Mouse (Mus musculus) limb, embryonic 11.5 days (tissue): Measurements from ENCODE around the gene B2m. TPM values are rescaled to one million over a fixed set of nuclear protein-coding genes. Genes with fewer than 3 reads are reported as not detected.

Source experiments
- ATAC-seq: fragments of 200-750 bp; cut with Nextera tagmentation; 2 replicates; pipeline ENCODE4 v1.8.0; 2017; ENCODE audit warnings: low read depth; ENCODE audit not compliant: insufficient number of reproducible peaks, low FRiP score, low TSS enrichment
- DNase-seq: peaks from one replicate; pipeline ENCODE4 v3.0.0-alpha.2; 2015; ENCODE audit warnings: low spot score
- H3K27ac ChIP-seq: fragments of 300-500 bp; sonication (generic); replicated peaks from 2 replicates; pipeline ENCODE4 v1.5.1; 2014; ENCODE audit warnings: low read depth, mild to moderate bottlenecking, low read length
- H3K27me3 ChIP-seq: fragments of 300-500 bp; sonication (generic); 2 replicates; pipeline ENCODE4 v1.6.1; 2014; ENCODE audit warnings: mild to moderate bottlenecking, low read length, mixed read lengths; ENCODE audit not compliant: control insufficient read depth, insufficient read depth
- H3K36me3 ChIP-seq: fragments of 300-500 bp; sonication (generic); 2 replicates; pipeline ENCODE4 v1.6.1; 2014; ENCODE audit warnings: mild to moderate bottlenecking, low read length, moderate library complexity, mixed read lengths; ENCODE audit not compliant: control insufficient read depth, insufficient read depth
- H3K4me1 ChIP-seq: fragments of 300-500 bp; sonication (generic); 2 replicates; pipeline ENCODE4 v1.6.1; 2014; ENCODE audit warnings: low read length, mixed read lengths; ENCODE audit not compliant: control insufficient read depth, insufficient read depth
- H3K4me2 ChIP-seq: fragments of 300-500 bp; sonication (generic); 2 replicates; pipeline ENCODE4 v1.6.1; 2014; ENCODE audit warnings: low read depth, mild to moderate bottlenecking, moderate library complexity; ENCODE audit not compliant: severe bottlenecking
- H3K4me3 ChIP-seq: fragments of 300-500 bp; sonication (generic); 2 replicates; pipeline ENCODE4 v1.5.1; 2014; ENCODE audit warnings: low read depth, low read length
- H3K9ac ChIP-seq: fragments of 300-500 bp; sonication (generic); 2 replicates; pipeline ENCODE4 v1.6.1; 2014; ENCODE audit warnings: mild to moderate bottlenecking, low read length
- H3K9me3 ChIP-seq: fragments of 300-500 bp; sonication (generic); 2 replicates; pipeline ENCODE4 v1.6.1; 2016; ENCODE audit warnings: low read length; ENCODE audit not compliant: control insufficient read depth
- WGBS: fragments of 180-500 bp; shearing (Covaris S2); extraction: QIAGEN DNeasy Blood & Tissue Kit; methylation state at CpG from one replicate; pipeline ENCODE4 v1.1.7; 2014; 5-methylcytosine and 5-hydroxymethylcytosine counted together
- polyA plus RNA-seq: library from polyadenylated mRNA; unstranded; fragments of >200 nt; fragmentation: Nextera tagmentation; extraction: Ambion mirVana; gene quantifications from 2 replicates; pipeline ENCODE4 v1.2.1, GENCODE M21; 2014

B2m gene
- polyA plus RNA-seq, 1 experiment from 2014 or later: 112 TPM

DNA sequence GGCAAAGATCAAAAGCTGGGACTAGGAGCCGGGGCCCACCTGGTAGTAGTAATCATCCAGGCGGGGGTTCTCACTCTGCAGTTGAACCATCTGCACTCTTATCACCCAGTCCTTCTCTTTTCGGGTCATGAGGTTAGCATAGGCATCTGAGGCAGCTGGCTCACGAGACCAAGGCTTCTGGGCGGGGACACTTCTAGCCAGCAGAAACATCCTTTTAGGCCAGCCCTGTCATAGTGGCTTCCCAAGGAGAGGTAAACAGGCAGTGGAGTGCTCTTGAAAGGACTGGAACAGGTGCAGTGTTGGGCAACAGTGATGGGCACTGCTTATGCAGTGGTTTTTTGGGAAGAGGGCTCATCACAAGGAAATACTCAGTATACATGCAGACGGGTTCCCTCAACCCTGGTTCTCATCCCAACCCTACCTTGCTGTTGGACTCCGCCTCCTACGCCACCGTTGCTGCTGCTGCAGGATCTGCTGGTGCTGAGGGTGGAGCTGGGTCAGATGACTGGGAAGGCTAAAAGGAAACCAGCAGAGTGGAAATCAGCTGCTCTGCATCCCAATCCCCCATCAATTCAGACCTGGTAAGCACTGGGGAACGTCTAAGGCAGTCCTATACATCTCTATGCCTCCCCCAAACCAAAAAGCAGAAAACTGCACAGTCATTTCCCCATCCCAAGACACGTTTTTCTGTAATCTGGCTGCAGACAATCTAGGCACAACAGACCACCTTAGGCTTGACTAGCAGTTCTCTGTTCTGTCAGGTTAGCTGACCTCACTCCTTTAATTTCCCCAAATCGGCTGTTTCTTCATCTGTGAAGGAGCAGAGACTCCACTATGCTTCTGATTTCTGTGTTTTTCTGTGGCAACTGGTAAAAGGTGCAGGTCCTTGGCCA lies 21.6 kb upstream of the B2m start:
- Histone ChIP-seq H3K27ac (no peak overlapping the region), H3K9me3 (no peaks in the 10 kb centered on the region), H3K9ac (no peak overlapping the region), H3K27me3 (no peaks in the 10 kb centered on the region), H3K4me3 (no peak overlapping the region), H3K36me3 (no peaks in the 10 kb centered on the region), H3K4me2 (no peak overlapping the region), H3K4me1 (no peaks in the 10 kb centered on the region)
- no peak for DNase-seq
- no peak for ATAC-seq
- 47% methylated on average over 12 of the region's 12 CpGs for WGBS

DNA sequence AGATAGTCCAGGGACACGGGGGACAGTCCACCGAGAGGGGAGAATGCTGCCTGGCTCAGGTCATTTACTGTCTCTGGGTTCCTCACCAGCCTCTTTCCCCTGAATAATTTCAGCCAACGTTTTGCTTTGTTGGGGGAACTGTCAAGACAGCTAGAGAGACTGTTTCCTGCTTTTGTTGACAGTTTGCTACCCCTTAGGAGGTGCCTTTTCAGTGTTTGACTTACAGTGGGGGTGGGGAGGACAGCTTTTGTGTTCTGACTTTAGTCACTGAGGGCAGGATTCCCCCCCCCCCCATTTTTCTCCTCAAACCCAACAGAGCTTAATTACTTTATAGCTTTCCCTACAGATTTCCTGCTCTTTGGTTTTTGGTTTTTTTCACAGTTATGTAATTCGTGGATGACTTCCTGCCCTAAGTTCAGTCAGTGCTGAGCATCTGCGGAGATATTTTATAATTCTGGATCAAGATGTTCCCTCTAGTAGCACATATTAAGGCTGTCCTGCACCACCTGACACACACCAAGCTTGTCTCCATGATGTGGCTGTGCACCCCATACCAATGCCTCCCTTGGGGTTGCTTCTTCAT lies 20.6 kb upstream of the B2m start:
- no peak for ATAC-seq
- Histone ChIP-seq H3K9me3 (no peaks in the 10 kb centered on the region), H3K36me3 (no peaks in the 10 kb centered on the region), H3K4me3 (no peak overlapping the region), H3K27me3 (no peaks in the 10 kb centered on the region), H3K4me2 (no peak overlapping the region), H3K9ac (no peak overlapping the region), H3K4me1 (no peaks in the 10 kb centered on the region), H3K27ac (no peak overlapping the region)
- WGBS: 51% methylated on average over 5 of the region's 5 CpGs
- DNase-seq: no peak

DNA sequence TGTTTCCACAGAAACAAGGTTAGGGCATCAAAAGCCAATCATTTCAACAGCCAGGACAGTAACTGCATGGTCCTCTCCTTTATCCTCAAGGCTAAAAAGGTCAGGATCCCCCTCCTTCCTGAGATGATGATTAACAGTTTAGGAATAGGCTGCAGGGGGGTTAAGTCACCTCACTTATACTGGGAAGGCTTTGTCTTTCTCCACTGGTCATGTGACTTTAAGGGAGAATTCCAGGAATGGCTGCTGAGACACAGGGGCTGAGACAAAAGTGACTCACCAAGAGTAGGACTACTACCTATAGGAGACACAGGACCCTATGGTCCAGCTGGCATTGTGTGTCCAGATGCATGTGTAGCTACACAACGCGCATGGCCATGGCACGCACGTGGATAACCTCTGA lies 19.9 kb upstream of the B2m start:
- WGBS: 95% methylated on average over 4 of the region's 4 CpGs
- Histone ChIP-seq H3K27me3 (no peaks in the 10 kb centered on the region), H3K9ac (no peak overlapping the region), H3K4me1 (no peaks in the 10 kb centered on the region), H3K27ac (no peak overlapping the region), H3K4me3 (no peak overlapping the region), H3K9me3 (no peaks in the 10 kb centered on the region), H3K36me3 (no peaks in the 10 kb centered on the region), H3K4me2 (no peak overlapping the region)
- ATAC-seq: no peak
- no peak for DNase-seq

DNA sequence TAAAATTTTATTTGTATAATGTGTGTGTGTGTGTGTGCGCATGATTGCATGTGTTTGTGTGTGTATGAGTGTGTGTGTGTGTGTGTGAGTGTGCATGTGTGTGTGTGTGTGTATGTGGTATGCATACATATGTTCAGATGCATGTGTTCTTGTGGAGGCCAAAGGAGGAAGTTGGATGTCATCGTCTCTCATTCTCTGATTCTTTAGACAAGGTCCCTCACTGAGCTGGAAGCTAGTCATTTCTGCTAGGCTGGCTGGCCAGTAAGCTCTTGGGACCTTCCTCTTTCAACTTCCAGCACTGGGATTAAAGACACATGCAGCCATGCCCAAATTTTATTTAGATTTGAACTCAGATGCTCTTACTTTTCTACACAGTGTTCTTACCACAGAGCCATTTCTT lies 15.4 kb upstream of the B2m start:
- WGBS: 93% methylated on average over 2 of the region's 2 CpGs

DNA sequence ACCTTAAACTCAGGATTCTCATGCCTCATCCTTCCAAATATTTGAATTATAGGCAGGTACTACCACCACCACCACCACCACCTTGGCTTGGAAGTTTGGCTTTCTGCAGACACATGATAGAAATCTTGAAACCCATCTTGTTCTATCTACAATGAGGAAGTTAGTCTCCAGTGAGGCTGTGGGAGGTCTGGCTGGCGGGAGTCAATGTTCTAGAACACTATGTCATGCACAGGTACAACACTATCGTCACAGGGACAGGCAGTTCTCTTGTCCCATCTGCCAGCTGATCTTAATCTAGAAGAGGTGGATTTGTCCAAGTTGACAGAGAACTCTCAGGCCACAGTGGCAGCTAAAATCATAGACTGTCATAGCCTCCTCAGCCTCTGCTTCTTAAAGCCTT lies 14.9 kb upstream of the B2m start:
- H3K9ac ChIP-seq: no peak overlapping the region
- H3K27ac ChIP-seq: no peak overlapping the region
- ATAC-seq (no peak), DNase-seq (no peak)
- H3K4me2 ChIP-seq: no peak overlapping the region
- WGBS: 83% methylated on average over 2 of the region's 2 CpGs
- H3K9me3 ChIP-seq: no peaks in the 10 kb centered on the region
- no peaks in the 10 kb centered on the region for H3K4me1 ChIP-seq
- H3K36me3 ChIP-seq: no peaks in the 10 kb centered on the region
- H3K4me3 ChIP-seq: no peak overlapping the region
- no peaks in the 10 kb centered on the region for H3K27me3 ChIP-seq

More for the DNA sequence above, 15.4 kb upstream of the B2m start:
- Histone ChIP-seq H3K4me2 (no peak overlapping the region), H3K4me1 (no peaks in the 10 kb centered on the region), H3K9ac (no peak overlapping the region), H3K9me3 (no peaks in the 10 kb centered on the region), H3K27ac (no peak overlapping the region), H3K4me3 (no peak overlapping the region), H3K36me3 (no peaks in the 10 kb centered on the region), H3K27me3 (no peaks in the 10 kb centered on the region)
- no peak for ATAC-seq
- DNase-seq: no peak

DNA sequence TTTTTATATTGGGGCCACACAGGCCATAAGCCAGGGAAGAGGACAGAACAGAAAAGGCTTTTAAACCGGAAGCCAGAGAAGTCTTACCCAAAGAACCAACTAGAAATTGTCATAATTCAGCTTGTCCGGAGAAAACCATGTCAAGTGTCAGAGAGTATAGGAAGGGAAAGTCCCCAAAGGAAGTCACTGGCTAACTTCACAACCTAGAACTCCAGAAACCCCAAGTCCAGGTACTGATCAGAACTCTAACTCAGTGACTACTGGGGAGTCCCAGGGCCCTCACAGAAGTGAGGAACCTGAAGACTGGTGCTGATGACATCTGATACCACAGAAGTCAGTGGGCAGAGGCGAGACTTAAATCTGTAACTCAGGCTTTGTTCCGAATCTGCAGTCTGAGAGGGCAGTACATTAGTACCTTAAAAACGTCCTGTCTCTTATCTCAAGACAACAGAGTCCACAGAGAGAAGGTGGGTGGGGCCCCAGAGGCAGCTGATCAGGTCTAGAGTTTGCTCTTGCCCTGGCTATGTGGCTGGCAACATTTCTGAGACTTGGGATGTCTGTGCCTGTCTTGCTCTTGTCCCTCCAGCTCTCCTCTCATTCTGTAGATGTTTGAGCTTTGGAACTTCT lies 9.5 kb upstream of the B2m start:
- no peak overlapping the region for H3K9ac ChIP-seq
- ATAC-seq: no peak
- H3K4me1 ChIP-seq: no peaks in the 10 kb centered on the region
- 68% methylated on average over 5 of the region's 5 CpGs for WGBS
- no peak overlapping the region for H3K4me2 ChIP-seq
- H3K36me3 ChIP-seq: no peaks in the 10 kb centered on the region
- DNase-seq: no peak
- H3K27ac ChIP-seq: no peak overlapping the region
- H3K4me3 ChIP-seq: no peak overlapping the region
- H3K27me3 ChIP-seq: no peaks in the 10 kb centered on the region
- H3K9me3 ChIP-seq: no peaks in the 10 kb centered on the region

DNA sequence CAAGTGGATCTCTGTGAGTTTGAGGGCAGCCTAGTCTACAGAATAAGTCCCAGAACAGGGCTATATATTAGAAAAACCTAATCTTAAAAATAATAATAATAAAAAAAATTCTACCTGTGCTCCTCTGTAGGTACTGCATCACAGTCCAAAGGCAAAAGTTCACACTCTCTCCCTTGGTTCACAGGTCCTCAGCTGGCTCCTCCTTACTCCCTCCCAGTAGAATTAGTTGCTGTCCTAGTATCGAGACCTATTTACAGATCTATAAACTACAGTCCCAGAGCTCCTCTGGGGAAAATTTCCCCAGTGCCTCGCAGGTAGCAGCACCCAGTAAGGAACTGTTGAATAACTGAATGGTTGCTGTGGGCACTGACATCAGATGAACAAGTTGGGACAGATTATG lies 6.7 kb upstream of the B2m start:
- WGBS: 82% methylated on average over 2 of the region's 2 CpGs
- Histone ChIP-seq H3K4me2 (no peak overlapping the region), H3K4me1 (no peaks in the 10 kb centered on the region), H3K9ac (no peak overlapping the region), H3K9me3 (no peaks in the 10 kb centered on the region), H3K27ac (no peak overlapping the region), H3K36me3 (no peaks in the 10 kb centered on the region), H3K27me3 (no peaks in the 10 kb centered on the region), H3K4me3 (no peak overlapping the region)
- no peak for ATAC-seq
- no peak for DNase-seq

DNA sequence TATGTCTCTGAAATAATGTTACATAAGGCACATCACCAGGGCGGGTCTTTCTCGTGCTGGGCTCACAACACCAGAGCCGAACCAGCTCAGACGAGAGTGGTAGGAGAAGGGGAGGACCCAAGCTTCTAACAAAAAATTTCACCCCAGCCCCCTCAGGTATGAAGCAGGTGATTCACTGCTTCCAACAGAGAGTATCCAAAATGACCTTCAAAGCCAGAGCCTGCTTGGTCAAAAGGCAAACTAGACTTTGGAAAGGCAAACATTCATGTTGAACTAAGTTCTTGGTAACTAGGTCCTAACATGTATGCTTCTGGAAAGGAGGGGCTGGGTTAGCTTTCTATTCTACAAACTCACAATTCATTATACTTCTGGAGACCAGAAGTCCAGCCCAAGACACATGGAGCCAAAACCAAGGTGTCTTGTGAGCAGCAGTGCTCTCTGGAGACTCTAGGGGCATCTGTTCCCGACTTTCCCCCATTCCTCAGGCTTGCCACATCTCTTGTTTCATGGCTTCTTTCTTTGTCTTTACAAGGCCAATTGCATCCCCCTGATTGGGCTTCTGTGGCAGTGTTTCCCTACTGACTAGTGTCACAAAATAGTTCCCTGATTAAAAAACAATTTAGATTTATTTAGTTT lies 6.0 kb upstream of the B2m start:
- Histone ChIP-seq H3K9ac (no peak overlapping the region), H3K36me3 (no peaks in the 10 kb centered on the region), H3K9me3 (no peaks in the 10 kb centered on the region), H3K27ac (no peak overlapping the region), H3K27me3 (no peaks in the 10 kb centered on the region), H3K4me3 (no peak overlapping the region), H3K4me2 (no peak overlapping the region), H3K4me1 (no peaks in the 10 kb centered on the region)
- ATAC-seq (no peak), DNase-seq (no peak)
- WGBS: 80% methylated on average over 5 of the region's 5 CpGs
